In genomic region chr12:24697484-24698204, GRCm38 (mm10) we compare ENCODE assay signal across 7 mouse cellular contexts. TPM values are rescaled to one million over a fixed set of nuclear protein-coding genes. Genes with fewer than 3 reads are reported as not detected.
DNase-seq lines count a peak whose midpoint lies in the region; ATAC-seq and TF ChIP-seq lines count a peak whose summit lies in the region.

No protein-coding gene starts in this region.

- no peaks in the 10 kb centered on the region for H3K9me3 ChIP-seq in liver, embryonic 14.5 days (ENCODE audit: control insufficient read depth, low read length)
- no peaks in the 10 kb centered on the region for H3K9me3 ChIP-seq in heart, embryonic 12.5 days (replicated peaks)

- no peaks in the 10 kb centered on the region for H3K27me3 ChIP-seq in liver, embryonic 14.5 days (ENCODE audit: control insufficient read depth, insufficient read depth, low read length)
- no peaks in the 10 kb centered on the region for H3K27me3 ChIP-seq in heart, embryonic 12.5 days (replicated peaks)

- H3K36me3 ChIP-seq in liver, embryonic 14.5 days (replicated peaks; ENCODE audit: control insufficient read depth, insufficient read depth, low read depth), result no peaks in the 10 kb centered on the region
- H3K36me3 ChIP-seq in heart, embryonic 12.5 days, result no peaks in the 10 kb centered on the region

- no peak overlapping the region for H3K9ac ChIP-seq in liver, embryonic 14.5 days (replicated peaks)
- no peak overlapping the region for H3K9ac ChIP-seq in heart, embryonic 12.5 days

- peaks cover 4 to 7% of the 10 kb centered on the region in 2 experiments for H3K4me1 ChIP-seq in liver, embryonic 14.5 days (replicated peaks; ENCODE audit: control insufficient read depth in 2 of 2, insufficient read depth in 2 of 2, low read length in 1 of 2)
- peaks cover 3% of the 10 kb centered on the region; the same call in 1 of the 2 replicates for H3K4me1 ChIP-seq in heart, embryonic 12.5 days (replicated peaks)

- WGBS in liver, embryonic 14.5 days (ENCODE audit: insufficient replicate concordance), result 51% methylated on average over 8 of the region's 8 CpGs
- WGBS in heart, embryonic 12.5 days, result 59% methylated on average over 8 of the region's 8 CpGs

- intact Hi-C loops in heart, postnatal 14 days (cut with DNase I), result loop anchor here (1.0 kb wide), 4 partner anchors 22 to 226 kb away; no protein-coding TSS in a partner anchor

- no peak overlapping the region for H3K4me2 ChIP-seq in liver, embryonic 14.5 days (ENCODE audit: low read depth)
- H3K4me2 ChIP-seq in heart, embryonic 12.5 days, result no peak overlapping the region; the same call in 1 of the 2 replicates

- no peak overlapping the region for H3K27ac ChIP-seq in liver, embryonic 14.5 days
- H3K27ac ChIP-seq in heart, embryonic 12.5 days (ENCODE audit: poor library complexity, severe bottlenecking), result no peak overlapping the region

- TF ChIP-seq EP300 in liver, embryonic 14.5 days (IDR thresholded peaks at IDR 0.05; ENCODE audit: low read depth), result no peak

- H3K4me3 ChIP-seq in liver, embryonic 14.5 days (ENCODE audit: insufficient read depth in 1 of 2, low read depth in 2 of 2, low read length in 2 of 2), result no peak overlapping the region
- no peak overlapping the region for H3K4me3 ChIP-seq in heart, embryonic 12.5 days

- TF ChIP-seq CTCF in liver, embryonic 14.5 days (IDR thresholded peaks at IDR 0.05; ENCODE audit: low read depth), result peak; percentile 41; the same call in 1 of the 2 replicates

- ATAC-seq in erythroid progenitor cell, adult 5-6 weeks (replicated peaks; ENCODE audit: low FRiP score, poor library complexity, severe bottlenecking), result peak; percentile 57; the same call in 1 of the 2 replicates
- peak; percentile 54 for ATAC-seq in liver, embryonic 14.5 days (ENCODE audit: insufficient read depth)
- no peak for ATAC-seq in heart, embryonic 12.5 days (ENCODE audit: insufficient number of reproducible peaks, low FRiP score)

- DNase-seq in 416B (ENCODE audit: low read depth), result peak; percentile 67
- DNase-seq in B cell, adult 2 months, result peak; percentile 31 to 40
- no peak for DNase-seq in liver, embryonic 14.5 days (ENCODE audit: low read depth in 3 of 3, low spot score in 3 of 3)
- DNase-seq in right cerebral cortex, postnatal 25 days, result no peak
- DNase-seq in heart, postnatal 14 days, result no peak

RNA-seq across cellular contexts. Expression of gene Rrm2, which starts 10.4 kb away (rescaled TPM):
- total RNA-seq in erythroid progenitor cell, adult 5-6 weeks (2015; ENCODE audit: low replicate concordance), result 647 and 687 TPM in 2 replicates
- total RNA-seq in erythroid progenitor cell, adult 5-6 weeks (2017; ENCODE audit: low replicate concordance), result 662 and 846 TPM in 2 replicates
- polyA plus RNA-seq in liver, embryonic 14.5 days (2012; rRNA removed), result 87.7 and 139 TPM in 2 replicates
- 388 and 401 TPM in 2 replicates for polyA plus RNA-seq in liver, embryonic 14.5 days (2014; fragmentation: Nextera tagmentation; extraction: Ambion mirVana)
- 10 to 100 TPM in 1 of 2 experiments, 1 to 10 TPM in 1; 9.2 to 20.7 TPM for total RNA-seq in heart, postnatal 14 days (2021)
- polyA plus RNA-seq in heart, embryonic 12.5 days (2016; fragmentation: Nextera tagmentation; extraction: Ambion mirVana), result 280 and 281 TPM in 2 replicates

RNA-seq across cellular contexts. Expression of gene Cys1, which starts 16.0 kb away (rescaled TPM):
- total RNA-seq in erythroid progenitor cell, adult 5-6 weeks (2015; ENCODE audit: low replicate concordance), result not detected in 2 replicates
- 0.39 TPM in 1 of 2 replicates, not detected in the other for total RNA-seq in erythroid progenitor cell, adult 5-6 weeks (2017; ENCODE audit: low replicate concordance)
- polyA plus RNA-seq in liver, embryonic 14.5 days (2012; rRNA removed), result 0.74 and 1.2 TPM in 2 replicates
- polyA plus RNA-seq in liver, embryonic 14.5 days (2014; fragmentation: Nextera tagmentation; extraction: Ambion mirVana), result 0.28 and 0.40 TPM in 2 replicates
- total RNA-seq in heart, postnatal 14 days (2021), result 1 to 10 TPM; 5.5 to 6.0 TPM
- polyA plus RNA-seq in heart, embryonic 12.5 days (2016; fragmentation: Nextera tagmentation; extraction: Ambion mirVana), result 0.76 and 1.0 TPM in 2 replicates

RNA-seq across cellular contexts. Expression of gene Klf11, which starts 46.6 kb away (rescaled TPM):
- total RNA-seq in erythroid progenitor cell, adult 5-6 weeks (2015; ENCODE audit: low replicate concordance), result 30.6 and 40.0 TPM in 2 replicates
- 46.6 and 52.6 TPM in 2 replicates for total RNA-seq in erythroid progenitor cell, adult 5-6 weeks (2017; ENCODE audit: low replicate concordance)
- polyA plus RNA-seq in liver, embryonic 14.5 days (2012; rRNA removed), result 5.4 TPM in 2 replicates
- polyA plus RNA-seq in liver, embryonic 14.5 days (2014; fragmentation: Nextera tagmentation; extraction: Ambion mirVana), result 6.9 and 7.7 TPM in 2 replicates
- total RNA-seq in heart, postnatal 14 days (2021), result 10 to 100 TPM; 17.5 to 19.5 TPM
- polyA plus RNA-seq in heart, embryonic 12.5 days (2016; fragmentation: Nextera tagmentation; extraction: Ambion mirVana), result 20.6 and 21.6 TPM in 2 replicates

Comparison
In these comparisons a context has a peak if more than half of its experiments do, and no peak if none do; other contexts are left out.
1. DNase-seq: peak in 416B (single experiment) and B cell, adult 2 months (2 of 2); none in liver, embryonic 14.5 days (0 of 3), right cerebral cortex, postnatal 25 days (single experiment) and heart, postnatal 14 days (0 of 2).
2. RNA of gene Rrm2, which starts 10.4 kb away (total RNA-seq): 647 to 846 TPM in erythroid progenitor cell, adult 5-6 weeks; 9.2 to 20.7 TPM in heart, postnatal 14 days; every median in the first group is over 10 times any median in the second.
3. RNA of gene Cys1, which starts 16.0 kb away (total RNA-seq): 5.5 to 6.0 TPM in heart, postnatal 14 days; 0.39 TPM in erythroid progenitor cell, adult 5-6 weeks; every median in the first group is over 4 times any median in the second.